Mouse (Mus musculus): ENCODE results near the gene Ccno.

Gene Ccno

GRCm38 (mm10) chr13:112987532-112987943 lies at the start of gene Ccno:
Gene Ccno (plus strand): TSS chr13:112987802.
- peak; percentile 96 to 97 for DNase-seq

- no peak for DNase-seq
Observed at GRCm38 (mm10) chr13:112938130-112938529, 49.5 kb upstream of the Ccno start.

- no peak for DNase-seq
Observed at GRCm38 (mm10) chr13:112941879-112942330, 45.7 kb upstream of the Ccno start.

- DNase-seq = no peak
Observed at GRCm38 (mm10) chr13:112945312-112945711, 42.3 kb upstream of the Ccno start.

- DNase-seq = no peak
Observed at GRCm38 (mm10) chr13:112945900-112946299, 41.7 kb upstream of the Ccno start.

GRCm38 (mm10) chr13:112954067-112954466 lies 33.5 kb upstream of the Ccno start:
- DNase-seq = no peak

- peak; percentile 21 to 24 for DNase-seq
Observed at GRCm38 (mm10) chr13:112963081-112963480, 24.5 kb upstream of the Ccno start.

GRCm38 (mm10) chr13:112964421-112964820 lies 23.2 kb upstream of the Ccno start:
- DNase-seq = peak; percentile 21 to 62

GRCm38 (mm10) chr13:112967267-112967666 lies 20.3 kb upstream of the Ccno start:
- DNase-seq = no peak

GRCm38 (mm10) chr13:112976720-112977119 lies 10.9 kb upstream of the Ccno start:
- DNase-seq = no peak

GRCm38 (mm10) chr13:112985605-112986450 lies 1.8 kb upstream of the Ccno start:
- DNase-seq = no peak

GRCm38 (mm10) chr13:112986451-112986950 lies 1.1 kb upstream of the Ccno start:
- DNase-seq = no peak

- DNase-seq = peak; percentile 24 to 53
Observed at GRCm38 (mm10) chr13:112987991-112988390, 389 bp downstream of the Ccno start.

- peak in 1 of 2 experiments; percentile 24 for DNase-seq
Observed at GRCm38 (mm10) chr13:112988866-112989265, 1.3 kb downstream of the Ccno start.

- peak in 1 of 2 experiments; percentile 18 for DNase-seq
Observed at GRCm38 (mm10) chr13:112989541-112989940, 1.9 kb downstream of the Ccno start.

GRCm38 (mm10) chr13:112990346-112990745 lies 2.7 kb downstream of the Ccno start:
- DNase-seq = no peak

GRCm38 (mm10) chr13:112993531-112994152 lies 6.0 kb downstream of the Ccno start, which contains the start of gene Mcidas:
Gene Mcidas (plus strand): TSS chr13:112993845.
- peak; percentile 29 to 55 for DNase-seq

- DNase-seq = peak; percentile 64 to 83
Observed at GRCm38 (mm10) chr13:112994191-112994590, 6.6 kb downstream of the Ccno start.

GRCm38 (mm10) chr13:112996407-112996806 lies 8.8 kb downstream of the Ccno start:
- peak in 1 of 2 experiments; percentile 17 for DNase-seq

GRCm38 (mm10) chr13:112997369-112997768 lies 9.8 kb downstream of the Ccno start:
- DNase-seq = no peak

- peak in 1 of 2 experiments; percentile 37 for DNase-seq
Observed at GRCm38 (mm10) chr13:112998427-112999201, 11.0 kb downstream of the Ccno start.

GRCm38 (mm10) chr13:113000090-113000489 lies 12.5 kb downstream of the Ccno start:
- no peak for DNase-seq
